Mouse (Mus musculus) right cerebral cortex, postnatal 25 days (tissue): Measurements from ENCODE around the gene Lamc3.
A peak's percentile ranks its signal among the peaks of the same experiment; 100 is the strongest.

Experiments
- DNase-seq: peaks from one replicate; pipeline ENCODE4 v3.0.0; 2022

Lamc3 gene

DNA sequence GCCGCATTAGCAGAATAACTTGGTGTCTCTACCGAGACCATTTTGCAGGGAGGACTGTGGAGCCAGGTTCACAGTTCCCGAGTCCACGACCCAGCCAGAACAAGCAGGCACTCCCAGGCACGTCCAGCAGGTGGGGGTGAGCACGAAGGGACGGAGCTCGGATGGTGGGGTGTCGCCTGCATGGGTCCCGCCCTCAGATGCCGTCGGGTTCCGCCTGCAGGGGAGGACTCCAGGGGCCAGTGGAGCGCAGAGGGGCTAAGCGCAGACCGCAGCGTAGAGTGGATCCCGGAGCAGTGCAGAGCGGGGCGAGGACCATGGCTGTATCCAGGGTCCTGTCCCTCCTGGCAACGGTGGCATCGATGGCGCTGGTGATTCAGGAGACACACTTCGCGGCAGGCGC is at the start of gene Lamc3:
Lamc3 (plus strand) TSS at position 262 of the 400 bp plus-strand sequence.
- no peak for DNase-seq

DNA sequence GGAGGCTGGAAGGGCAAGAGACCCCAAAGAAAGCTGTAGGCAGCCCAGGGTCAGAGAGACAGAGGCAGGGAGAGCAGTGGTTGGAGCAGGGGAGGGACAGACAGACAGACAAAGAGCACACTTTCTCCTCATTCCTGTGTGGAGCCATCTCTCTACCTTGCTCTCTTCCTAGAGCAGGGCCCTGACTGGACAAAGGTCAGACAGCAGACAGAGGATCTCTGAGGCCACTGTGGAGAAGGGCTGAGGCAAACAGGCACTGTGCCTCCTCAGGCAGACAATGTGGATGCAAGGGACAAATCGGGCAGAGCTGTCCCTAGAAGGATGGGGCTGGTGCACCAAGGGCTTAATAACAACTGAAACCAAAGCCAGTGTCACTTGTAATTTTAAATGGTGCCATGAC is 48.2 kb upstream of the Lamc3 start:
- DNase-seq = no peak

DNA sequence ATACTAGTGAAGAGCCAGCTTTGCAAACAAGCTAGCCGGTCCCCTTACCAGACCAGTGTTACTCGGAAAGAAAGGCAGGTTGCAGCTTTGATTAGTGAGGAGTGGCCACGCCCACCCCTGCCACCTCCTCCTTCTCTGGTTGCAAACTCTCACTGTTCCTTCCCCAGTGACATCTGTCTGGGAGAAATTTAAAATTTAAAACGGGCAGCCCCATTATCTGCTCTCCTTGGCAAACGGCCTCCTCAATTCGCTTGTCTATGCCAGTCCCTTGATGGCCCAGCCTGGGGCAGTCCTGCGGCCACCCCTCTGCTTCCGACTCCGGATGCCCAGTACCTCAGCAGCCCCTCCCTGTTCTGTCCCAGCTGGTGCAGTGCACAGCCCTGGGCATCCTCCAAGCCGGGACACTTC is 42.4 kb upstream of the Lamc3 start:
- DNase-seq = no peak

DNA sequence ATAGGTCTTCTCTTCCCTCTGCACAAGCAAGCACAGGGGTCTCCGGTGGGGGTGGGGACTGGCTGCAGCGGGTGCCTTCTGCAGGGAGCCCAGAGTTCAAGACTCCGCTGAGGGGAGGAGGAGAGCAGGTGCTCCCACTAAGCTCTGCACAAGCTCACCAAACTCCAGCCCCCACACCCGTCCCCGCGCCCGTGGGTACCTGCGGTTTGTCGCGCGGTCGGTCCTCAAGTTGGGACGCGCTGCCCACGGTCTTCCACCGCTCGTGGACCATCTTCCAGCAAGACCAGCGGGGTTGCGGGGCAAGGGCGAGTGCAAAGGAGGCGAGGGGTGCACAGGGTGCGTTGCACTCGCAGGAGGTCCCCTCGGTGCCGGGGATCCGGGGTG is 41.6 kb upstream of the Lamc3 start:
- no peak for DNase-seq

DNA sequence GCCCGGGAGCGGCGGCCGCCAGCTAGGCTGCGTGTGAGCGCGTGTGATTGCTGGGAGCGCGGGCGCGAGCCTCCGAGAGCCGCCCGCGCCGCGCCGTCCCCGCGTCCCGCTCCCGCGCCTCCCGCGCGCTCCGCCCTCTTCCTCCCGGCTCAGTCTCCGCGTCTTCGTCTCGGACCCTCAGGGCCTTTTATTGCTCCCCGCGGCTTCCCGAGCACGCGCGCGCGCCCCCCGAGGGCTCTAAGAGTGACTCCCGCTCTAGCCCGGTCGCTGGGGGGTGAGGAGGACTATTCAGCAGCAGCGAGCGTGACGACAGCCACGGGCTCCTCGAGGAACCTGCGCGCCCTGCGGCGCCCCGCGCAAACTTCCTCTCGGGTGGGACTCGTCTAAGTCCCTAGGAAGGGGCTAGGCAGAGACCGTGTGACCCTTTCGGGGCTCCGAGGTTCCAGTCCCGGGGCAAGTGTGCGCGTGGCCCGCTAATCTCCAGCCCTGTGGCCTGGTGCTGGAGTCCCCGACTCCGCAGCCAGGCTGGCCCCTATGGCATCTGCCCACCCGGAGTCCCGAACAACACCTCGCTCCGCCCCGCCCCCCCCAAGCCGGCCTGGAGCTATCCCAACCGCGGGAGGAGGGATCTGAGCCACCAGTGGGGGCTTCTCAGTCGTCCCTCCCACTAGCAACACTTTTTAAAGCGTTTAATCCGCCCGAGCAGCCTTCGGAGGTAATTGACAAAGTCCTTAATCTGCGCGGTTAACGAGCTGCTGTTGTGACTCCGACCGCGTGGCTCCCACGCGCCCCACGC is 41.0 kb upstream of the Lamc3 start, which contains the start of gene Fibcd1:
Fibcd1 (minus strand) TSS at position 110 of the 796 bp plus-strand sequence.
- DNase-seq = no peak

DNA sequence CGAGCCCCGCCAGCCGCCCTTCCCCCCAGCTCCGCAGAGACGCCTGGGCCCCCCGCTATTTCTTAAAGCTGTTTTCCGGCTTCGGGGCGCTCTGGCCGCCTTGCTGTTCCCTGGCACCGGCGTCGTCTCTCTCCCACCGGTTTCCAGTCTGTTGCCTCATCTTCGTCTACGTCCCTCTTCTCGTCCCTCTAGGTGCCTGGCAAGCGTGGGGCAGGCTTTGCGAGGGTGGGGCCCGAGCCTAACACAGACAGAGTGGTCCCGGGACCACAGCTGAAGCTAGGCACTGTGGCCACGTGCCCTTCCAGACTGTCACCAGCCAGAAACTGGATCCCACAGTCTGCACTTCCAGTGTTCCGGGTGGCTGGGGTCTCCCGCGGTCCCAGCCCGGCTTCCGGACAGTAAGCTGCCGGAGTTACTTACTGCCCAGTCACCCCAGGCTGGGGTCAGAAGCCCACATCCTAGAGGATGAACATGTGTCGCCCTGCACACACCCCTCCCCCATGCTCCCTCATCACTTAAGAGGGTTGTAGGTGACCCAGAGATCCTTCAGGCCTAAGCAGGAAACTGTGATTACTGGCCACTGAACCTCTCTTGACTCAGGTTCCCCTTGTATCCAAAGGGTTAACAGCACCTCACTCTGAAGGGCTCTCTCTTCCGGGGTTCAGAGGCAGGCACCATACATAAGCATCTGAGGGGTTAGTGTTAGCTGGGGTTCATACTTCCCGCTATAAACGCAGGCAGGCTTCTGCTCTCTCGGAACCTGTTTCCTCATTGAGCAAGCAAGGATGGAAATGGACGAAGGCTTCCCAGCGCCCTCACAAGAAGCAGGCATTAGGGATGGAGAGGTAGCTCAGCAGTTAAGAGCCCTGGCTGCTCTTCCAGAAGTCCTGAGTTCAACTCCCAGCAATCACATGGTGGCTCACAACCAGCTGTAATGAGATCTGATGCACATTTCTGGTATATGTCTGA is 40.1 kb upstream of the Lamc3 start:
- DNase-seq = no peak

DNA sequence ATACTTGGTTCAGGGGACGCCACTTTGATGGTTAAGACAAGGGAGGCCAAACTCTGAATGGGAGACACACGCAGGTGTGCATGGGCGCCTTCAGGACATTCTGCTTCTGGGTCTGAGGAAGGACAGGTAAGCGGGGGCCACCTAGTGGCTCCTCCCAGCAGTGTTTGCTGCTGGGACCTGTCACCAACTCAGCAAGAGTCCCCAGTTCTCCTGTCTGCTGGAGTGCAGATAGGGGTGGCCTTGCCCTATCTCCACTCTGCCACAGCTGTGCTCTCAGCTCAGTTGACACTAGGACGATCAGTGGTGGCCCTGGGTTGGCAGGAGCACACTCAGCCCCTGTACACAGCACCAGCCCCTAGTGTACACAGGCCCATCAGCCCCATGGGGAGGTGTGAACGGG is 39.2 kb upstream of the Lamc3 start:
- DNase-seq = no peak

DNA sequence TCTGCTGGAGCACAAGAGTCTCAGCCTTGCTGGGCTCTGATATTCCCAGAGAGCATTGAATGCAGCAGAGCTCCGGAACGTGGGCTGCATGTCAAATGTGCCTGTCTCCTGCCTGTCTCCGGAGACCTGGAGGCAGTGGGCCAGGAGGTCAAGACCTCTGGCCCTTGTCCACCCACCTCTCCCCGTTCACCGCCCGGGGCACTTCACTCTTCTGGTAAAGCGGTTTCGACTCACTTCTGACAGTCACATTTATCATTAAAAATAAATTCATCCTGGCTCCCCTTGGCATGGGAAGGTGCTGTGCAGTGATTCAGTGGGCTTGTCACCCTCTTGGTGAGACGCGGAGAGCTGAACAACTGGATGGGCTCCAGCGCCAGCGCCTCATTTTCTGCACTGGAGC is 37.0 kb upstream of the Lamc3 start:
- DNase-seq = no peak

DNA sequence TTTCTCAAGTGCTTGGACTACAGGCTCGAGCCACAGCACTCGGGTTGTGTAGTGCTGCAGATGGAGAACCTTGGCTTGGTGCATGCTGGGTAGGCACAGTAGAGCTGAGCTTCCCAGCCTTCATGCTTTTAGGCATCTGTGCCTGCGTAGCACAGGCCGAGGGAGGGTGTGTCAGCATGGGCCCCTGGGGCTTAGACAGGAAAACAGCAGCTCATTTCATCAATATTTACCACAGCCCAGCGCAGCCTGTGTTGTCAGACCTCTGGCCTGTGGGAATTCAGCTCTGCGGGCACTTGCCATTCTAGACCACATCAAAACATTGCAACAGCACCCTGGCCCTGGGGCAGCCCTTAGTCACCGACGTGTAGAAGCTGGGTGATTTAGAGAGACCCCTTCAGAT is 31.1 kb upstream of the Lamc3 start:
- DNase-seq = no peak

DNA sequence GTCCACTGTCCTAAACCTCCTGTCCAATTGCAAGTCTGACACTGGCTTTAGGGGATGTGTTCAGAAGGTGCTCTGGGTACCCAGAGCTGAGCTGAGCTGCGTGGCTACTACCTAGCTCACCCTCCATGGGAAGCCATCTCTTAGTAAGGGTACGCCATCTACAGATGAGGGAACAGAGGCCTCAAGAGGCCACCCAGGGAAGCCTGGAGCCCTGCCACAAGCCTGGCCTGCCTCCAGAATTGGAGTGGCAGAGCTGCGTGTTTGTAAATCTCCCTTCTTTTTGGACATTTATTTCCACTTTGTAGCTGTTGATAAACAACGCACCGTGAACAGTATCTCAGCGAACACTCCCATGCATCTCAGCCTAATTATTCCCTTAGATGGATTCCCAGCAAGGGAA is 29.9 kb upstream of the Lamc3 start:
- DNase-seq = no peak

DNA sequence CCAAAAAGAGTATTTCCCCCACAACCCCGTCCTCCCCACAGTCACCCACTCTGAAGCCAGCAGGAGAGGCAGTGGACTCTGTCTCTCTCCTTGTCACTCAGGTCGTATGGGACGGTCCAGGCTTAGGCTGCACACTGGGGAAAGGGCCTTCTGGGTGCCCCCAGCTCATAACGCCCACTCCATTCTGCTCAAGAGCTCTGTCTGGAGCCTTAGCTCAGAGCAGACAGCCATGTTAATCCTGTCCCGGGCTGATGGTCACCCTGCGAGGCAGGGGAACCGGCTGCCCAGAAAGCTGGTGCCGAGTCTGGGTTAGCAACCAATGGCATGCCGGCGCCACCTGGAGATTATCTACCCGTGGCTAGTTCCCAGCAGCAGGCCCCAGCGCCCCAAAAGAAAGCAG is 28.6 kb upstream of the Lamc3 start:
- no peak for DNase-seq

DNA sequence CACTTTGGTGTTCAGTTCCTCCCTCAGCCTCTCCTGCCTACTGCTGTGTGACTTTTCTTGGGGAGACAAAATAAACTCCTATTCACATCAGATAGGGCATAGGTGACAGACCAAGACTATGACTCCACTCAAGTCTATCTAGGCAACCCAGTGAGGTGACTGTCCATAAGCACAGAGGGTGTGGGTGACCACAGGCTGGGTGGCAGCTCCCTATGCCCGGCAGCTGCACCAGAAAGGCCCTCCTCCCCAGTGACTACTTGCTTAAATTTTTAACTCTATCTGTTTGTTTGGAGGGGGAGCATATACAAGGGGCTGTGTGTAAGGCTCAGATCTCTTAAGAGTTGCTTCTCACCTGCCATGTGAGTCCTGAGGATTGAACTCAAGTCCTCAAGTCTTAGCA is 24.2 kb upstream of the Lamc3 start:
- DNase-seq = no peak

DNA sequence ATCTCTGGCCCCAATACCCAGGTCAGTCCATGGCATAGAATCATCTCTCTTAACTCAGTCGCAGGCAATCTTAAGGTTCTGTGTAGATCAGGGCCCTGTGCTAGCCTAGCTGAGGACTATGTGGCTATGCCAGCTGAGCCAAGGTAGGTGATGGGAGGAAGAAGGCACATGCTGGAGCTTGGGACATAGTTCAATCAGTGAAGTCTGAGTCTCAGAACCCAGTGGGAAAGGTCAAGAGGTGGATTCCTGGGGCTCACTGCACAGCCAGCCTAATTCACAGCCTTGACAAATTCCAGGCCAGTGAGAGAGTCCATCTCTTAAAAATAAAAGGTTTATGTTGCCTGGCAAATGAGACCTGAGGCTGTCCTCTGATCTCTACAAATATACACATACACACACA is 23.3 kb upstream of the Lamc3 start:
- DNase-seq = no peak

DNA sequence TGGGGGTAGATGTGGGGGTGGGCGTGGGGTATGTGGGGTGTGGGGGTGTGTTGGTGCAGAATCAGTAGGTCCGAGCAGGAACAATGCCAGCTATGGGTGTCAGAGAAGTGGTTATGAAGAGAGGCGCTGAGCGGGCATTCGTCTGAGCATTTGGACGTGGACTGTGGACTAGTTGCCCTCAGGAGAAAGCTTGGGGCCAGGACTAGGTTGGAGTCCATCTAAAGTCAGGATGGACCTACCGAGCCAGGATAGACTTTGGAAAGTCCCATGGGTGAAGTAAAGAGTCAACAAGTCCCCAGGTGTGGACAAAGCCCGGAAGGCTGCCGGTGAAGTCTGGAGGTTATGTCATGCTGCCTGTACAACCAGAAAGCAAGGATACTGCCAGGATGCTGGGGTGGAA is 22.2 kb upstream of the Lamc3 start:
- DNase-seq = no peak

DNA sequence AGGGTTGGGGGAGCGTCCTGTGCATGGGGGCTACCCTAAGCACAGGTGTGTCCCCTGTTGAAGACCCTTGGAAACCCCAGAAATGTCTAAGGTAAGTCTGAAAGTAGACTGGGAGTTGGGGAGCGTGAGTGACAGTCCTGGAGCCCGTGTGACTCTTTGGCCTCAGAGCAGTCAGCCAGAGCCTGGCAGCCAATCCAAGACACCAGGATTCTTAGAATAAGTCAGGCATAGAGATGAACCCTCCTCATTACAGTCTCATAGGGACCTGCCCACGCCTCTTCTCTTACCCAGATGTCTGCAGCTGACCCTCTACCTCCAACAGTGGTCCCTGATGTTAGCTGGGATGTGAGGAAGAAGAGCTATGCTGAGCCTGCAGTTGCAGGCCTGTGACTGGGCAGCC is 21.8 kb upstream of the Lamc3 start:
- DNase-seq = no peak

DNA sequence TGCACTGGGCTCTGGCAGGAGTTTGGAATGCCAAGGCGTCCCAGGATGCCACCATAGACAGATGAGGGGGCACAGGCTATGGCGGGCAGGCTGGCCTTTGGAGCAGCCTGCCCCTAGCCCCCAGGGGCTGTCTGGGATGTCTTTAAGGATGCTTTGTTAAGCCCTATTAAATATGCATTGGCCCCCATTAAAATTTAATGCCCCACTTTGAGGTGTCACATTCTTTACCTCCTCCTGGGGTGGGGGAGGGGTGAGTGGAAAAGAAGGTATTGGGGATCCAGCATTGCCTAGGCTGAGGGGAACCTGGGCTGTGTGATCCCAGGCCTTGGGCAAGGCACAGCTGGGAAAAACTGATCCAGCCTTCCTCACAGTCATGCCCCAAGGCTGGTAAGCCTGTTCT is 21.3 kb upstream of the Lamc3 start:
- no peak for DNase-seq

DNA sequence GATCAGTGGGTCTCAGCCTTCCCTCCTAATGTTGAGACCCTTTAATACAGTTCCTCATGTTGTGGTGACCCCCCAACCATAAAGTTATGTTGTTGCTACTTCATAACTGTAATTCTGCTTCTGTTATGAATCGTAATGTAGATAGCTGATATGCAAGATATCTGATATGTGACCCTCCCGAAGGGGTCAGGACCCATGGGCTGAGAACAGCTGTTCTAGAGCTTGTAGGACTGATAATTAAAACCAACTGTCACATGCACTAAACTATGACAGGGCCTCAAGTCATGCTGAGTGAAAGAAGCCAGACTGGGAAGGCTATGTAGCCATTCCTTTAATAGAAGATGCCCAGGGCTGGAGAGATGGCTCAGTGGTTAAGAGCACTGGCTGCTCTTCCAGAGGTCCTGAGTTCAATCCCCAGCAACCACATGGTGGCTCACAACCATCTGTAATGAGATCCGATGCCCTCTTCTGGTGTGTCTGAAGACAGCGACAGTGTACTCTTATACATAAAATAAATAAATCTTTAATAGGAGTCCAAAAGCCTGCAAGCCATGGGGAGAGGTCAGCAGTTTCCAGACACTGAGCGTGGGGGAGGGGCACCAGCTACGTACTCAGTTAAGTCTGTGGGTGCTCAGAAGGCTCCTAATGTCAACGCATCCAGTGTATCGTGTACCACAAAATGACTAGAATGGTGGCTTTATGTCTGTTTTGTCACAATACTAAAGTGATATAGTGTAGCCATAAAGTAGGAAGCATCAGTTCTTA is 19.1 kb upstream of the Lamc3 start:
- DNase-seq = no peak

DNA sequence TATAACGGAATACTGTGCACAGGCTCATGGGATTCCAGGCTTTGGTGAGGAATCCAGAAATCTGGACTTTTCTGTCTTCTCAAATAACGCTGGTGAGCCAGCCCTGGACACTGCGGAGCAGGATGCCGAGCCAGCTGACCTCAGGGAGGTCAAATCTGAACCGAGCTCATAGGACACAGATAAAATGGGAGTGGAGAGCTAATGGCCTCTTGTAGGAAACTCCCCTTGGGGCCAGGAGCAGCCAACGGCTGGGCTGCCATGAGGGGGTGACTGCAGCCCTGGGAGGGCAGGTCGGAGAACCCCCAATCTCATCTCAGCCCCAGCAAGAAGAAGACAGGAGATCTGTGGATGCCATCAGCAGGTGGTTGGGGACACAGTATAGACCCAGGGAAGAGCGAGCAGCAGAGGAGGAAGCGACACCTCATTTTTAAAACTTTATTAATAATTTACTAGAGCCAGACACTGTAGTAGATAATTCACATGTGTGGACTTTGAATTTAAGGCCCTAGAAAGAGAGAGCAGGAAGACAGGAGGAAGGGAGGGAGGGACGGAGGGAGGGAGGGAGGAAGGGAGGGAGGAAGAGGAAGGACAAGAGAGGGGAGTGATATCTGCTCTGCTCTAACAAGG is 18.4 kb upstream of the Lamc3 start:
- no peak for DNase-seq

DNA sequence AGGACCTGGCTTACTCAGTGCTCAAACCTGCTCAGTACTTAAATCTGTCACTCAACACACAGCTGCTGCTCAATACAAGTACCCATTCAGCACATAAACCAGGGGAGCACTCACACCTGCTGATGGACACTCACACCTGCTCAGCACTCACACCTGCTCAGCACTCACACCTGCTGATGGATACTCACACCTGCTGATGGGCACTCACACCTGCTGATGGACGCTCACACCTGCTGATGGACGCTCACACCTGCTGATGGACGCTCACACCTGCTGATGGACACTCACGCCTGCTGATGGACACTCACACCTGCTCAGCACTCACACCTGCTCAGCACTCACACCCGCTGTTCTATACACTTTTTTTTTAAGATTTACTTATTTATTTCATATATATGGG is 17.4 kb upstream of the Lamc3 start:
- no peak for DNase-seq

DNA sequence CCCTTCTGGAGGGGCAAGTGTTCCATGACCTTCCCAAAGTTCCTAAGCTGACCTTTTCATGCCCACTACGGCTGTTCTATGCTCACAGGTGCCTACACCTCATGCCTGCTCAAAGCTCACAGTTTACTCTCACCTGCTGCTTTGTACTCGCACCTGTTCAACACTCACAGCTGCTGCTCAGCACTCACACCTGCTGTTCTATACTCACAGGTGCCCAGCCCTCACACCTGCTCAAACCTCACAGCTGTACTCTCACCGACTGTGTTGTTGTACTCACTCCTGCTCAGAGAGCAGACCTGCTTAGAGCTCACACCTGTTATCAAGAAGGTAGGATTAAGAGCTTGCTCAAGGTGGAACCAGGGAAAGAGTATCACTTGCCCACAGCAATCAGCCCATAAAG is 16.4 kb upstream of the Lamc3 start:
- no peak for DNase-seq

DNA sequence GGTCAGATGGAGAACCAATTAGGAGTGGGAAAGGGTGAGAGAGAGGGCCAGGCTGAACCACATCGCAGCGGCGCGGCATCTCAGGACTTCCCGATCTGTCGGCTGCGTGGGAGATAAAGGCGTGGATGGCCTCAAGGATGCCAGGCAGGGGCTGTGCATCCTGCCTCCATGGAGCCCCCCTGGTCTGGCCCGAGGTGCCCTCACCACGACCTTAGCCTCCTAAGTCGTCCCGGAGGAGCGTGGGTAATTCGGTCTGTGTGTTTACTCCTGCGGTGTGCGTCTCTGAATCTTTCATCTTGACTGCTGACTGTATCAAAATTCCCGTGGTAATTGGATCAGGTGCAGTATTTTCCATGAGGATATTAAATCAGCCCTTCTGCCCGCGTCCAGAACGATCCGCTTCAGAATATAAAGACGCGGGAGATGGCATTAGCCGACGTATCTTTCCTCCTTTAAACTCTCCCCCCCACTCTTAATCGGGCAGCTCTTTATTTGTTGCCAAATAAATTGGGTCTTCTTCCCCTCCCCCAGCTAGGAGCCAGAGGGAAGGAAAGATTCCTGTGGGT is 12.7 kb upstream of the Lamc3 start:
- no peak for DNase-seq

DNA sequence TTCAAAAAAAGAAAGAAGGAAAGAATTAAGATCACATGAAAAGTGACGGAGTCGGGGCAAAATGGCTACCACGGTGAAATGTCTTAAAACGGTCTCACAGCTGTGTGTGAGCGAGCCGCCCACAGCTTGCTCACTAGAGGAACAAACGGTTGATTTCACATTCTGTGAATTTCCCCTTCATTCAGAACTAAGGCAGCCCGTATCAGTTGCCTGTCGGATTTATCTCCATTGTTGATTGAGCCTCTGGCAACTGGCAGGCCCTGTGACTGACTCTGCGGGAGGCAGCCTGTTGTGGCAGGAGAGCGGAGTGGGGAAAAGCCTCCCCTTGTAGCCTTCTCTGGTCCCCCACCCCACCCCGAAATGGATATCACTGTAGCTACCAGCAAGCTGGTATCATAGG is 10.6 kb upstream of the Lamc3 start:
- DNase-seq = peak; percentile 31

DNA sequence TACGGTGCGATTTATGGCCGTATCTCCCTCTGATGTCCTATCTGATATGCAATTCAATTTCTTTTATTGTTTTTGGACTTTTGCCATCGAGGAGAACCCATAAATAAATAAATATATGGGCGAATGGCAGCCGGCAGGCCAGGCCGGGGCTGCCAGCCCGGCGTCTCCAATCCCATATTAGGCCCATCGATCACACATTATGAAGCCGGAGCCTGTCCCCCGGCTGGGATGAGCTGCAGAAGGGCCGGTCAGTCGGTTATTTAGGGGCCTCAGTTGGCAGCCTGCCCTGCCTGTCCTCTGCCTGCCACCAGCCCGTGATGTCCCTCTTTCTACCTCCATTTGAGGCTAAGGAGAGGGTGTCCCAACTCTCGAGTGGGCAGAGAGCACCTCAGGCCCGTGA is 8.5 kb upstream of the Lamc3 start:
- DNase-seq = no peak
